Mouse (Mus musculus) hindbrain, embryonic 14.5 days (tissue): ENCODE data around the gene Ddx56. TPM values are rescaled to one million over a fixed set of nuclear protein-coding genes. Genes with fewer than 3 reads are reported as not detected.
"Not testable (repeated sequence)": the region's sequence is repeated elsewhere in the genome, so short reads cannot be mapped to it uniquely, and the experiment has no call there.

Experiments used
- ATAC-seq: fragments of 200-750 bp; cut with Nextera tagmentation; 2 replicates; pipeline ENCODE4 v1.8.0; 2017; ENCODE audit warnings: moderate number of reproducible peaks, mild to moderate bottlenecking, moderate TSS enrichment, moderate library complexity; ENCODE audit not compliant: low FRiP score
- DNase-seq: peaks from one replicate; pipeline ENCODE4 v3.0.0-alpha.2; 2015; ENCODE audit warnings: low spot score
- H3K27ac ChIP-seq: fragments of 300-500 bp; sonication (generic); 2 replicates; pipeline ENCODE4 v1.5.1; 2014; ENCODE audit warnings: mild to moderate bottlenecking, moderate library complexity
- H3K27me3 ChIP-seq: fragments of 300-500 bp; sonication (generic); 2 replicates; pipeline ENCODE4 v1.6.1; 2014; ENCODE audit warnings: mild to moderate bottlenecking, low read length, mixed read lengths; ENCODE audit not compliant: control insufficient read depth, insufficient read depth
- H3K36me3 ChIP-seq: fragments of 300-500 bp; sonication (generic); replicated peaks from 2 replicates; pipeline ENCODE4 v1.6.1; 2014; ENCODE audit not compliant: control insufficient read depth, insufficient read depth
- H3K4me1 ChIP-seq: fragments of 300-500 bp; sonication (generic); replicated peaks from 2 replicates; pipeline ENCODE4 v1.6.1; 2014; ENCODE audit warnings: antibody characterized with exemption, low read length, mixed read lengths; ENCODE audit not compliant: control insufficient read depth, insufficient read depth
- H3K4me2 ChIP-seq: fragments of 300-500 bp; sonication (generic); replicated peaks from 2 replicates; pipeline ENCODE4 v1.6.1; 2014; ENCODE audit warnings: mild to moderate bottlenecking, moderate library complexity
- H3K4me3 ChIP-seq: fragments of 300-500 bp; sonication (generic); replicated peaks from 2 replicates; pipeline ENCODE4 v1.5.1; 2014; ENCODE audit warnings: mild to moderate bottlenecking, low read length
- H3K9ac ChIP-seq: fragments of 300-500 bp; sonication (generic); 2 replicates; pipeline ENCODE4 v1.6.1; 2014
- H3K9me3 ChIP-seq: fragments of 300-500 bp; sonication (generic); 2 replicates; pipeline ENCODE4 v1.6.1; 2016; ENCODE audit warnings: low read length; ENCODE audit not compliant: control insufficient read depth
- WGBS: fragments of 180-500 bp; shearing (Covaris S2); extraction: QIAGEN DNeasy Blood & Tissue Kit; methylation state at CpG from one replicate; pipeline ENCODE4 v1.1.7; 2014; 5-methylcytosine and 5-hydroxymethylcytosine counted together
- polyA plus RNA-seq: library from polyadenylated mRNA; unstranded; fragments of >200 nt; fragmentation: Nextera tagmentation; extraction: Ambion mirVana; gene quantifications from 2 replicates; pipeline ENCODE4 v1.2.1, GENCODE M21; 2014

The Ddx56 gene
- polyA plus RNA-seq, 1 experiment from 2014 or later: 68.1 TPM

- DNase-seq (peak; percentile 99), ATAC-seq (peak; percentile 97)
- Histone ChIP-seq H3K27me3 (no peaks in the 10 kb centered on the region), H3K9ac (peak within 1 kb of the TSS; percentile 93), H3K36me3 (peaks cover 36% of the 10 kb centered on the region), H3K4me2 (peak within 1 kb of the TSS; percentile 96), H3K9me3 (no peaks in the 10 kb centered on the region), H3K27ac (peak within 1 kb of the TSS; percentile 76), H3K4me3 (peak within 1 kb of the TSS; percentile 85), H3K4me1 (peaks cover 25% of the 10 kb centered on the region)
- under 1% methylated on average over 39 of the region's 39 CpGs for WGBS
These were observed 7.0 kb upstream of the Ddx56 start, which contains the start of gene Tmed4 for GRCm38 (mm10) chr11:6274387-6275093. TSS of gene Tmed4 (minus strand) at chr11:6274870.

GRCm38 (mm10) chr11:6273607-6274006, 6.0 kb upstream of the Ddx56 start:
- Histone ChIP-seq H3K4me3 (peak overlapping the region; percentile 85), H3K9ac (peak overlapping the region; percentile 93), H3K27me3 (no peaks in the 10 kb centered on the region), H3K36me3 (peaks cover 40% of the 10 kb centered on the region), H3K9me3 (no peaks in the 10 kb centered on the region), H3K27ac (no peak overlapping the region), H3K4me2 (peak overlapping the region; percentile 96), H3K4me1 (peaks cover 25% of the 10 kb centered on the region)
- no peak for ATAC-seq
- no peak for DNase-seq
- 59% methylated on average over 11 of the region's 11 CpGs for WGBS

- WGBS: 67% methylated on average over 9 of the region's 9 CpGs
- Histone ChIP-seq H3K27ac (no peak overlapping the region), H3K4me1 (peaks cover 10% of the 10 kb centered on the region; the same call in 1 of the 2 replicates), H3K9ac (peak overlapping the region; percentile 84), H3K36me3 (peaks cover 72% of the 10 kb centered on the region), H3K4me2 (peak overlapping the region; percentile 94), H3K4me3 (peak overlapping the region; percentile 92), H3K9me3 (no peaks in the 10 kb centered on the region), H3K27me3 (no peaks in the 10 kb centered on the region)
- DNase-seq: no peak
- no peak for ATAC-seq
These were observed 951 bp downstream of the Ddx56 start for GRCm38 (mm10) chr11:6266621-6267020.

GRCm38 (mm10) chr11:6261434-6262082, 6.0 kb downstream of the Ddx56 start:
- Histone ChIP-seq H3K4me2 (no peak overlapping the region), H3K27me3 (no peaks in the 10 kb centered on the region), H3K36me3 (peaks cover 91% of the 10 kb centered on the region), H3K9me3 (no peaks in the 10 kb centered on the region), H3K27ac (no peak overlapping the region), H3K4me1 (peaks cover 4% of the 10 kb centered on the region; the same call in 1 of the 2 replicates), H3K4me3 (no peak overlapping the region), H3K9ac (no peak overlapping the region)
- peak; percentile 41; the same call in 1 of the 2 replicates for ATAC-seq
- DNase-seq: peak; percentile 86
- WGBS: 80% methylated on average over 10 of the region's 10 CpGs

DNA sequence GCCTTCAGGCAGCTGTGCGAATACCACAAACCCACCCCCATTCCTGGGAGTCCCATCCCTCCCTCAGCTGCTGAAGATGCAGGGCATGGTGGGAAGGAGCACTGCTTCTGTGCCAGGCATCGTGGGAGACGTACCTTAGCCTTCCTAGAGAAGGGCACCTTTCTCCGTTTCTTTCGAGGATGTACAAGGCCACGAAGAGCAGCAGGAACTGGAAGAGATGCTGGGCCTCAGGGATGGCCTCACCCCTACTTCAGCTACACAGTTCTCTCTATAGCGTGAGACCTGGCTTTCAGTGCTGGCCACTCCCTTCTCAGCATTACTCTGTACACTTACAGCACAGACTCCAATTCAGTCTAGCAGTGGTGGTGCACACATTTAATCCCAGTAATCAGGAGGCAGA, 8.2 kb downstream of the Ddx56 start:
- peaks cover 70% of the 10 kb centered on the region for H3K36me3 ChIP-seq
- H3K4me1 ChIP-seq: no peaks in the 10 kb centered on the region
- no peak overlapping the region for H3K4me2 ChIP-seq
- 95% methylated on average over 7 of the region's 7 CpGs for WGBS
- DNase-seq (no peak), ATAC-seq (no peak)
- H3K4me3 ChIP-seq: no peak overlapping the region
- H3K27me3 ChIP-seq: no peaks in the 10 kb centered on the region
- no peaks in the 10 kb centered on the region for H3K9me3 ChIP-seq
- no peak overlapping the region for H3K27ac ChIP-seq
- no peak overlapping the region for H3K9ac ChIP-seq

DNA sequence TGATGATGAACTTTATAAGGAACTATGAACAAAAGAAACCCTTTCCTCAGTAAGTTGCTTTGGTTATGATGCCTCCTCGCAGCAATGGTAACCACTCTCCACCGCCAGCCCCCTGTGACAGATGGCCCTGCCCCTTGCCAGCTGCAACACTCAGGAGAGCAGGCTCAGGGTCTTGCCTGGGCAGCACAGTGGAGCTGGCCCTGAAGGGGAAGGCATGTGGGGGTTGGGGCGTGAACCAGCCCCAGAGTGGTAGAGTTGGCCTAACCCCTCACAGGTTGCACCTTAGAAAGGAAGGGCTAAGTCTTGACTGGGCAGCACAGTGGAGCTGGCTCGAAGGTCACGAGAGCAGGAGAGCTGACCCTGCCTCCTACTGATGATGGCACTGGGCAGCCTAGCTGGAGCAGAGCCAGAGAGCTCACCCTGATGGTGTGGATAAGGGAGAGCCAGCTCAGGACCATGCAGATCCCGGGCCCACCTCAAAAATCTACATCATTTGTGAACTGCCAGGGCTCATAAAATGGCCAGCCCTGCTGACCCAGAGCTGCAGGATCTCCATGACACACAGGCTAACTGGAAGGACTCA, 11.0 kb downstream of the Ddx56 start:
- H3K9ac ChIP-seq: no peak overlapping the region
- ATAC-seq: 0 out of 2 replicates have a peak, but pooled peaks have one; percentile 44
- WGBS: 76% methylated on average over 6 of the region's 6 CpGs

DNA sequence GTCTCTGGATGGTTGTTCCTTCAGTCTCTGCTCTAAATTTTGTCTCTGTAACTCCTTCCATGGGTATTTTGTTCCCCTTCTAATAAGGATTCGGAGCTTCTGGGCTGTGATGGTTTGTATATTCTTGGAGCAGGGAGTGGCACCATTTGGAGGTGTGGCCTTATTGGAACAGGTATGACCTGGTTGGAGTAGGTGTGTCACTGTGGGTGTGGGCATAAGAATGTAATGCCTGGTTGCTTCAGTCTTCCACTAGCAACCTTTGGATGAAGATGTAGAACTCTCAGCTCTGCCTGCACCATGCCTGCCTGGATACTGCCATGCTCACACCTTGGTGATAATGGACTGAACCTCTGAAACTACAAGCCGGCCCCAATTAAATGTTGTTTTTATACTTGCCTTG, 13.0 kb downstream of the Ddx56 start:
- not testable (repeated sequence) for H3K9me3 ChIP-seq, H3K4me3 ChIP-seq, ATAC-seq, H3K9ac ChIP-seq, H3K27ac ChIP-seq, H3K4me2 ChIP-seq, H3K4me1 ChIP-seq, H3K27me3 ChIP-seq, DNase-seq
- 99% methylated on average over 2 of the region's 2 CpGs for WGBS
- H3K36me3 ChIP-seq: peaks cover 23% of the 10 kb centered on the region

More for the DNA sequence above, 11.0 kb downstream of the Ddx56 start:
- Histone ChIP-seq H3K4me2 (no peak overlapping the region), H3K36me3 (peaks cover 42% of the 10 kb centered on the region), H3K9me3 (no peaks in the 10 kb centered on the region), H3K4me1 (no peaks in the 10 kb centered on the region), H3K27me3 (no peaks in the 10 kb centered on the region), H3K4me3 (no peak overlapping the region), H3K27ac (no peak overlapping the region)
- DNase-seq: no peak

- DNase-seq (no peak), ATAC-seq (no peak)
- Histone ChIP-seq H3K9ac (no peak overlapping the region), H3K27me3 (no peaks in the 10 kb centered on the region), H3K36me3 (peaks cover 6% of the 10 kb centered on the region; the same call in 1 of the 2 replicates), H3K4me3 (no peak overlapping the region), H3K4me1 (no peaks in the 10 kb centered on the region), H3K9me3 (no peaks in the 10 kb centered on the region), H3K4me2 (no peak overlapping the region), H3K27ac (no peak overlapping the region)
- WGBS: 92% methylated on average over 4 of the region's 4 CpGs
These were observed 14.7 kb downstream of the Ddx56 start for GRCm38 (mm10) chr11:6252824-6253223.

DNA sequence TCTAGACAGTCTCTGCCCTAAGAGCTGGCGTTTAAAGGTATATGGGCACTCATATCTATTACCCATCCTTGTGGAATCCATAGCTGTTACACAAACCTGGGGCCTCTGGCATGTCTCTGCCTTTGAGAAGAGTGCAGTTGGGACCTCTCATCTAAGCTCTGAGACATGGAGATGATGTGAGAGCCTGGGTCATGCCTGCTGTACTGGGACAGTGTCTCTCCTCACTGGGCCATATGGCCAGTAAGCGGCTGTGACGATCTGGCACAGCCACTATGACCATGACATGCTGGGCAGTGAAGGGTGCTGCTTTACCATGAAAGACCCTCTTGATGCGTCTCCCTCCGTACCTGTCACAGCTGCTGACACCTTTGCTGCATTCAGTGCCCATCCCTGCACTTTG, 15.3 kb downstream of the Ddx56 start:
- no peak for DNase-seq
- Histone ChIP-seq H3K4me3 (no peak overlapping the region), H3K4me1 (no peaks in the 10 kb centered on the region), H3K4me2 (no peak overlapping the region), H3K9me3 (no peaks in the 10 kb centered on the region), H3K27me3 (no peaks in the 10 kb centered on the region), H3K27ac (no peak overlapping the region), H3K9ac (no peak overlapping the region), H3K36me3 (0 out of 2 replicates have a peak, but pooled peaks cover under 1% of the 10 kb centered on the region)
- no peak for ATAC-seq
- 91% methylated on average over 5 of the region's 5 CpGs for WGBS
